Mouse (Mus musculus) bone marrow, adult 2 months (tissue): ENCODE measurements around the gene Emx2.

Experiments used
- CTCF ChIP-seq: fragments of 200-500 bp; IDR thresholded peaks from 2 replicates; pipeline ENCODE4 v1.5.1; 2011; ENCODE audit warnings: low read length, control low read depth; ENCODE audit not compliant: control insufficient read depth, insufficient read depth
- POLR2A ChIP-seq: fragments of 200-500 bp; IDR thresholded peaks from 2 replicates; pipeline ENCODE4 v1.6.1; 2011; ENCODE audit warnings: low read depth, mild to moderate bottlenecking, control low read depth, low read length, borderline replicate concordance; ENCODE audit not compliant: control insufficient read depth

GRCm38 (mm10) chr19:59479912-59480311, 21.7 kb downstream of the Emx2 start:
- TF ChIP-seq CTCF (no peak), POLR2A (no peak)
